Mouse (Mus musculus) cerebellum, adult 2 months (tissue): ENCODE data around the gene Rasgef1c. TPM values are rescaled to one million over a fixed set of nuclear protein-coding genes. Genes with fewer than 3 reads are reported as not detected.

Source experiments
- DNase-seq, 2 experiments: peaks; one replicate each; pipeline ENCODE4 v3.0.0; 2021
- H3K27ac ChIP-seq: fragments of 200-500 bp; 2 replicates; pipeline ENCODE4 v1.5.1; 2012; ENCODE audit warnings: low read length, control low read depth, inconsistent platforms; ENCODE audit not compliant: insufficient read depth
- H3K27me3 ChIP-seq: fragments of 200-500 bp; 2 replicates; pipeline ENCODE4 v1.6.1; 2012; ENCODE audit warnings: inconsistent platforms, mild to moderate bottlenecking, low read length, moderate library complexity; ENCODE audit not compliant: control insufficient read depth, insufficient read depth
- H3K4me1 ChIP-seq: fragments of 200-500 bp; 2 replicates; pipeline ENCODE4 v1.6.1; 2011; ENCODE audit warnings: low read length; ENCODE audit not compliant: control insufficient read depth, insufficient read depth
- H3K4me3 ChIP-seq: fragments of 200-500 bp; replicated peaks from 2 replicates; pipeline ENCODE3; 2011; ENCODE audit warnings: mild to moderate bottlenecking, low read depth, low read length, control low read depth; ENCODE audit not compliant: insufficient read depth
- CTCF ChIP-seq: fragments of 200-500 bp; IDR thresholded peaks from 2 replicates; pipeline ENCODE4 v1.5.1; 2011; ENCODE audit warnings: low read depth, mild to moderate bottlenecking, control low read depth, low read length, moderate library complexity, borderline replicate concordance; ENCODE audit not compliant: insufficient read depth
- POLR2A ChIP-seq: fragments of 200-500 bp; IDR thresholded peaks from 2 replicates; pipeline ENCODE4 v1.6.1; 2011; ENCODE audit warnings: low read length, control low read depth, borderline replicate concordance; ENCODE audit not compliant: insufficient read depth
- WGBS: fragments of 180-500 bp; shearing (Covaris S2); methylation state at CpG from one replicate; pipeline ENCODE4 v1.1.7; 2018; 5-methylcytosine and 5-hydroxymethylcytosine counted together
- polyA plus RNA-seq: library from polyadenylated mRNA; depleted of rRNA; stranded (reverse); fragments of >200 nt; gene quantifications from 2 replicates; pipeline ENCODE4 v1.2.3, GENCODE M21; 2012

Rasgef1c gene
- polyA plus RNA-seq, 1 experiment, result 6.8 TPM

- TF ChIP-seq CTCF (no peak), POLR2A (no peak)
- WGBS, result 14% methylated on average over 4 of the region's 4 CpGs
- peak; percentile 74 to 82 for DNase-seq
- Histone ChIP-seq H3K4me1 (peaks cover 40% of the 10 kb centered on the region), H3K27me3 (no peaks in the 10 kb centered on the region), H3K27ac (no peak overlapping the region; the same call in 1 of the 2 replicates), H3K4me3 (no peak overlapping the region)
Observed at GRCm38 (mm10) chr11:49938258-49939164, 36.9 kb downstream of the Rasgef1c start.

GRCm38 (mm10) chr11:49942841-49943240 is 41.2 kb downstream of the Rasgef1c start:
- H3K27ac ChIP-seq, result no peak overlapping the region
- no peak for DNase-seq
- no peak overlapping the region for H3K4me3 ChIP-seq
- 84% methylated on average over 4 of the region's 4 CpGs for WGBS
- H3K4me1 ChIP-seq, result peaks cover 16% of the 10 kb centered on the region
- TF ChIP-seq CTCF (no peak), POLR2A (no peak)
- no peaks in the 10 kb centered on the region for H3K27me3 ChIP-seq

- no peak for DNase-seq
- no peak overlapping the region for H3K27ac ChIP-seq
- H3K4me1 ChIP-seq, result peaks cover 9% of the 10 kb centered on the region; the same call in 1 of the 2 replicates
- WGBS, result 79% methylated on average over 5 of the region's 5 CpGs
- TF ChIP-seq POLR2A (no peak), CTCF (no peak)
- no peak overlapping the region for H3K4me3 ChIP-seq
- H3K27me3 ChIP-seq, result no peaks in the 10 kb centered on the region
Observed at GRCm38 (mm10) chr11:49943901-49944300, 42.3 kb downstream of the Rasgef1c start.

DNA sequence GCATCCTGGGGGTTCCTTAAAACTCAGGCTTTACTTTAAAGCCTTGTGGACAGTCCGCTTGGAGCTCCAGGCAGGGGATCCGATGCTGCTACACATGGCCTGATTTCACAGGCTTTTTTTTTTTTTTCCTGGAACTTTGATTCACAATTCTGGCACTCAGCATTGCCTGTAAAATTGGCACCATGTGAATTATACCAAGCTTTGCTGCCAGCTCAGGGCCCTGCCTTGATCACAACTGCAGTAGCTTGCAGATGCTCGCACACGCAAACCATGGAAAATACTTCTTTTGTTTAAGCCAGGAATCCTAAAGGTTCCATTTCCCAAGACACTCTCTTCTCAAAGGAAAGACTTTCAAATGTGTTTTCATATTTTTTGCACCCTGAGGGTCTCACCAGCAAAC is 44.1 kb downstream of the Rasgef1c start:
- H3K27me3 ChIP-seq, result no peaks in the 10 kb centered on the region
- peaks cover 10% of the 10 kb centered on the region for H3K4me1 ChIP-seq
- H3K4me3 ChIP-seq, result no peak overlapping the region
- H3K27ac ChIP-seq, result no peak overlapping the region
- WGBS, result 66% methylated on average over 4 of the region's 4 CpGs
- no peak for DNase-seq
- no peak for TF ChIP-seq CTCF
- TF ChIP-seq POLR2A, result no peak

DNA sequence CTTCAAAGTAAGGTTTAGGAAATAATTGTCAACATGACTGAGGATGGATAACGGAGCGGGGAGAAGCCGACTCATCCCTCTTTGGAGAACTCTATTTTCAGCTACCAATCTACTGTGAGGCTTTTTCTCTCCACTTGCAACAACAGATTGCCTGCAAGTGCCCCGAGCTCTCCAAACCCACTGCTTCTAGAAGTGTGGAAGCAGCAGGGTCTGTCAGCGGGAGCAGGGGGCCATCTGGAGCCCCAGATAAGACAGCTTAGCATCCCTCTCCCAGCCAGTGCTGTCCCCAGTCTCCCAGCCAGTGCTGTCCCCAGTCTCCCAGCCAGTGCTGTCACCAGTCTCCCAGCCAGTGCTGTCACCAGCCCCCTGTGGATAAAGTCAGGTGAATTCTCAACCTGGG is 48.2 kb downstream of the Rasgef1c start:
- H3K27me3 ChIP-seq, result no peaks in the 10 kb centered on the region
- peaks cover 16% of the 10 kb centered on the region for H3K4me1 ChIP-seq
- no peak overlapping the region for H3K4me3 ChIP-seq
- DNase-seq, result peak; percentile 58 to 66
- TF ChIP-seq POLR2A (no peak), CTCF (no peak)
- 26% methylated on average over 5 of the region's 5 CpGs for WGBS
- H3K27ac ChIP-seq, result peak overlapping the region; percentile 55

- WGBS, result 94% methylated on average over 6 of the region's 6 CpGs
- no peak for DNase-seq
- Histone ChIP-seq H3K27ac (no peak overlapping the region), H3K4me3 (no peak overlapping the region), H3K4me1 (peaks cover 16% of the 10 kb centered on the region), H3K27me3 (no peaks in the 10 kb centered on the region)
- TF ChIP-seq POLR2A (no peak), CTCF (no peak)
Observed at GRCm38 (mm10) chr11:49953616-49954015, 52.0 kb downstream of the Rasgef1c start.

- TF ChIP-seq CTCF, result peak; percentile 91
- TF ChIP-seq POLR2A, result no peak
- H3K27ac ChIP-seq, result no peak overlapping the region
- peak; percentile 80 to 84 for DNase-seq
- no peaks in the 10 kb centered on the region for H3K27me3 ChIP-seq
- no peak overlapping the region for H3K4me3 ChIP-seq
- peaks cover 6% of the 10 kb centered on the region; the same call in 1 of the 2 replicates for H3K4me1 ChIP-seq
- 23% methylated on average over 8 of the region's 8 CpGs for WGBS
Observed at GRCm38 (mm10) chr11:49955577-49956261, 54.1 kb downstream of the Rasgef1c start.

DNA sequence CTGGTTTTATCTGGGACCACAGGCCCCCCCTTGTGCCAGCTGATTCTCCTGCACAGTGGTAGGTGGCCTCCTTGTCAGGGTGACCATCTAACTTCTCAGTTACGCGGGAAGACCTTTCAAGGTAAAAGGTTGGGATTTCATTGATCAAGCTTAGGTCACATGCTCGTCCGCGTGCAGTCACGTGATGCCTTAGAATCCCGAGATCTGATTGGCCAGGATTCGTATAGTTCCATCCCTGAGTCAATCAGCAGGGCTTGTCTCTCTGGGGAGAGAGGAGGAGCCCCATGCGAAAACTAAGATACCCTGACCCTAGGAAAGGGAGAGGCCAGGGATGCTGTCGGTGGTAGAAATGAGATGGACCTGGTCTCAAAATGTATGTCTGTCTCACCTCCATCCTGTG is 56.4 kb downstream of the Rasgef1c start:
- no peaks in the 10 kb centered on the region for H3K27me3 ChIP-seq
- no peak for TF ChIP-seq CTCF
- TF ChIP-seq POLR2A, result no peak
- no peak overlapping the region for H3K4me3 ChIP-seq
- DNase-seq, result no peak
- WGBS, result 91% methylated on average over 10 of the region's 10 CpGs
- H3K27ac ChIP-seq, result no peak overlapping the region
- no peaks in the 10 kb centered on the region for H3K4me1 ChIP-seq
